Comparison of ENCODE assay signal across 9 mouse cellular contexts in the genomic region with DNA sequence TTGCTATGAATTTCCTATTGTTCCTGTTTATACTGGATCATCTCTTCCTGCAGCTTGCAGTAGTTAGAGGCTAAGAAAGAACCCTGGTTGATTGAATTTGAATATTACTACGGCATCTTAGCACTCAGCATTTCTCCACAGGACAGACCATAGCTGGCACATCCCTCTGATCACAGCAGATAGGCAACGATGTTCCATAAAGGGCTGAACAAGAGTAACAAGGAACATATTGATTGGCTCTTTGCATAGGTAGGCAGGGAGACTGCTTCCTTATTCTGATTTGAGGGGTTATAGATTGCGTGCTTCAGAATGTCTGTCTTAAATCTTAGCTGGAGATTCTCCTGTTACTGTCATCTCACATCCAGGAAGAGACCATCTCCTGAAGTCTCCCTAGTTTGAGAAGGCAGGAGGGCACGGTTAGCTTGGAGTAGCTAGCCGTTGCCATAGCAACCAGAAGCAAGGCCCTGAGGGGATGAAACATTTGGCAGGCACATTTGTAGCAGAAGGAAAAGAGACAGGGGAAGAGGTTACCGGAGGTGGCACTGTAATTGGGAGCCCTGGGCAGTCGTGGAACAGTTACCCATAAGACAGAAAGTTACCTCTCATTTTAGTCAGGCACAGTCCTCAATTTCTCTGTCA.
DNase-seq lines count a peak whose midpoint lies in the region; ATAC-seq lines count a peak whose summit lies in the region.
"Had no signal": no experiment of that assay in that cellular context is flagged by ENCODE, and none has a peak within 500 bp of the region (broad histone marks: within the 10 kb centered on the region; RNA-seq: fewer than 3 reads in every experiment).

No protein-coding gene starts in this region.

- H3K4me3 ChIP-seq in neural tube, embryonic 11.5 days (ENCODE audit: low read depth, low read length) = no peak overlapping the region
- H3K4me3 ChIP-seq: embryonic facial prominence, embryonic 13.5 days had no signal

- H3K27me3 ChIP-seq in neural tube, embryonic 11.5 days (ENCODE audit: control insufficient read depth, insufficient read depth, low read length) = no peaks in the 10 kb centered on the region
- H3K27me3 ChIP-seq: embryonic facial prominence, embryonic 13.5 days had no signal

- WGBS in neural tube, embryonic 11.5 days = 49% methylated on average over 7 of the region's 7 CpGs

- DNase-seq in neural tube, embryonic 11.5 days (ENCODE audit: low spot score) = peak; percentile 54
- DNase-seq in neural tube, embryonic 10.5 days (ENCODE audit: extremely low spot score, low spot score) = no peak
- DNase-seq in embryo, embryonic 11.5 days (ENCODE audit: low read depth, low spot score) = peak; percentile 32
- DNase-seq in kidney, postnatal 4 days = peak; percentile 11 to 29
- peak; percentile 25 for DNase-seq in right cerebral cortex, postnatal 25 days
- no peak for DNase-seq in urinary bladder, adult 2 months (ENCODE audit: low spot score)
- DNase-seq in urinary bladder, postnatal 10 days (ENCODE audit: low spot score) = no peak
- DNase-seq in lung, postnatal 4 days = no peak

- H3K9ac ChIP-seq in neural tube, embryonic 11.5 days (ENCODE audit: low read length) = no peak overlapping the region
- H3K9ac ChIP-seq: embryonic facial prominence, embryonic 13.5 days had no signal

- H3K4me2 ChIP-seq in neural tube, embryonic 11.5 days (ENCODE audit: low read depth) = no peak overlapping the region
- H3K4me2 ChIP-seq: embryonic facial prominence, embryonic 13.5 days had no signal

- H3K9me3 ChIP-seq in neural tube, embryonic 11.5 days (ENCODE audit: control insufficient read depth, low read length) = no peaks in the 10 kb centered on the region
- H3K9me3 ChIP-seq: embryonic facial prominence, embryonic 13.5 days had no signal

- H3K4me1 ChIP-seq in neural tube, embryonic 11.5 days (ENCODE audit: control insufficient read depth, insufficient read depth, low read length) = peaks cover 5% of the 10 kb centered on the region

- no peak overlapping the region for H3K27ac ChIP-seq in neural tube, embryonic 11.5 days (ENCODE audit: low read depth, low read length)
- H3K27ac ChIP-seq: embryonic facial prominence, embryonic 13.5 days had no signal

- peak; percentile 45; the same call in 1 of the 2 replicates for ATAC-seq in neural tube, embryonic 11.5 days (ENCODE audit: insufficient read depth, low FRiP score, low TSS enrichment)

- no peaks in the 10 kb centered on the region for H3K36me3 ChIP-seq in neural tube, embryonic 11.5 days (ENCODE audit: control insufficient read depth, insufficient read depth, low read length)
- H3K36me3 ChIP-seq: embryonic facial prominence, embryonic 13.5 days had no signal

Comparison
In these comparisons a context has a peak if more than half of its experiments do, and no peak if none do; other contexts are left out.
1. DNase-seq: peak in neural tube, embryonic 11.5 days (single experiment), embryo, embryonic 11.5 days (single experiment), kidney, postnatal 4 days (2 of 2) and right cerebral cortex, postnatal 25 days (single experiment); none in neural tube, embryonic 10.5 days (single experiment), urinary bladder, adult 2 months (single experiment), urinary bladder, postnatal 10 days (single experiment) and lung, postnatal 4 days (0 of 2).